Mouse (Mus musculus): ENCODE results near the gene Nhlh2. TPM values are rescaled to one million over a fixed set of nuclear protein-coding genes. Genes with fewer than 3 reads are reported as not detected.

Nhlh2 gene
- total RNA-seq (2021) = not detected
- long read RNA-seq, experiment 1 = 0 reads
- long read RNA-seq, experiment 2 = 0 reads

DNA sequence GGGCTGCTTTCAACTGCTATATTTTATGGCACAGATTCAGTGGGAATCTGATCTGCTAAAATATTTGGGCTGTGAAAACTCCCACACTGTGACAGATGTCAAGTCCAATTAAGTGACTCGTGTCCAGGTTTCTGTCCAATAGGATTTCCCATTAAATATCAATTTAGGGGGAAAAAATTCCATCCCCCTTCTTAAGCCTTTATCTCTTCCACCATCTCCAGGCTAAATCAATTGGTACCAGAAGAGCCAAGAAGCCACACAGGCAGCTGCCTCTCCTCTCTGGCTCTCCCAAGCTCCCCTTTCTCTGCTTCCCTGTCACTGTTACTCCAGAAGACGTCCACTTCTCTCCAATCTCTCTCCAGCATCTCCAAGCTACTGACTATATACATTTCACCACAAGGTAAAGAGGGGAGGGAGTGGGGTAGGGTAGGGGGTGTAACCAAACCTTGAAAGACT is at the start of gene Nhlh2:
Nhlh2 (plus strand) TSS at position 151 of the 456 bp plus-strand sequence.
- intact Hi-C loops (cut with DNase I) = no loop called here
- TF ChIP-seq CTCF (IDR thresholded peaks at IDR 0.05) = no peak
- no peak for DNase-seq
- H3K4me3 ChIP-seq = no peak within 1 kb of the TSS
- no peak within 1 kb of the TSS for H3K27ac ChIP-seq

- Histone ChIP-seq H3K27ac (no peak overlapping the region), H3K4me3 (no peak overlapping the region)
- intact Hi-C loops (cut with DNase I) = no loop called here
- no peak for TF ChIP-seq CTCF (IDR thresholded peaks at IDR 0.05)
- no peak for DNase-seq
These were observed 48.6 kb upstream of the Nhlh2 start for GRCm38 (mm10) chr3:101961146-101961835.

- no peak for TF ChIP-seq CTCF (IDR thresholded peaks at IDR 0.05)
- H3K4me3 ChIP-seq = no peak overlapping the region
- no peak overlapping the region for H3K27ac ChIP-seq
- intact Hi-C loops (cut with DNase I) = no loop called here
- DNase-seq = no peak
These were observed 46.4 kb upstream of the Nhlh2 start for GRCm38 (mm10) chr3:101963501-101963900.

DNA sequence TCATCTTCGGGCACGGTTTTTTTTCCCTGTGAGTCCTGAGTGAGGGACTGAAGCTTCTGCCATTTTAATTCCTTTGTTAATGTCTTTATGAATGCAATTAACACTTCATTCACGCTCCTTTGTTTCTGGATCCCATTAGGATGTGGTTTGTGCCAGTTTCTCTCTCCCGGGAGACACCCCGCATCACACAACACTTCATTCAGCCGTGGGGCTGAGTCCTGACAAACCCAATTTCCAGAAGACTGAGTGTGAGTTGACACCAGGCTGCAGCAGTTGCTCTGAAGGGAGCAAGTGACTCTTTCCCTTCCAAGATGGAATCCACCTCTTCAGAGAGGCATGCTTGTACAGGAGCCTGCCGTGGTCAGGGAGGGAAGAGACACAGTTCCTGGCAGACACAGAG is 45.5 kb upstream of the Nhlh2 start:
- intact Hi-C loops (cut with DNase I) = no loop called here
- TF ChIP-seq CTCF (IDR thresholded peaks at IDR 0.05) = no peak
- H3K4me3 ChIP-seq = no peak overlapping the region
- DNase-seq = no peak
- H3K27ac ChIP-seq = no peak overlapping the region

- Histone ChIP-seq H3K4me3 (no peak overlapping the region), H3K27ac (no peak overlapping the region)
- no peak for TF ChIP-seq CTCF (IDR thresholded peaks at IDR 0.05)
- no peak for DNase-seq
- intact Hi-C loops (cut with DNase I) = no loop called here
These were observed 42.9 kb upstream of the Nhlh2 start for GRCm38 (mm10) chr3:101966825-101967558.

DNA sequence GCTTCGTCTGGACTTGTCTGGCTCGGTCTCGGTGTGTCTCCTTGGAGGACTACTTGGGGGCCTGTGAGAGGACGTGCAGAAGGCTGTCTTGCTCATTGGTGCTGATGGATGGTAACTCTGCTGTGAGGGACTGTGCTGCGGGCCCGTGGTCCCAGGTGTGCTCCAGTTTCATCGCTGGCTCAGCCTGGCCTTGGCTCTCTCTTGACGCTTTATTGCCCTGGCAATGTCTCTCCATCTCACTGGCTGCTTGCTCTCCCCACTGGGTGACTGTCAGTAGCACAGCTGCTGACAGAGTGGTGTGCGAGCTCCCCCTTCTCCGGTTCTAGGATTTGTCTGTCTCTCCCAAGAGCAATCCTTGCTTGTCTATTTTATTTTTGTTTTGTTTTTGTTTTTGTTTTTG is 34.5 kb upstream of the Nhlh2 start:
- no peak for TF ChIP-seq CTCF (IDR thresholded peaks at IDR 0.05)
- H3K4me3 ChIP-seq = no peak overlapping the region
- intact Hi-C loops (cut with DNase I) = no loop called here
- DNase-seq = no peak
- H3K27ac ChIP-seq = no peak overlapping the region

DNA sequence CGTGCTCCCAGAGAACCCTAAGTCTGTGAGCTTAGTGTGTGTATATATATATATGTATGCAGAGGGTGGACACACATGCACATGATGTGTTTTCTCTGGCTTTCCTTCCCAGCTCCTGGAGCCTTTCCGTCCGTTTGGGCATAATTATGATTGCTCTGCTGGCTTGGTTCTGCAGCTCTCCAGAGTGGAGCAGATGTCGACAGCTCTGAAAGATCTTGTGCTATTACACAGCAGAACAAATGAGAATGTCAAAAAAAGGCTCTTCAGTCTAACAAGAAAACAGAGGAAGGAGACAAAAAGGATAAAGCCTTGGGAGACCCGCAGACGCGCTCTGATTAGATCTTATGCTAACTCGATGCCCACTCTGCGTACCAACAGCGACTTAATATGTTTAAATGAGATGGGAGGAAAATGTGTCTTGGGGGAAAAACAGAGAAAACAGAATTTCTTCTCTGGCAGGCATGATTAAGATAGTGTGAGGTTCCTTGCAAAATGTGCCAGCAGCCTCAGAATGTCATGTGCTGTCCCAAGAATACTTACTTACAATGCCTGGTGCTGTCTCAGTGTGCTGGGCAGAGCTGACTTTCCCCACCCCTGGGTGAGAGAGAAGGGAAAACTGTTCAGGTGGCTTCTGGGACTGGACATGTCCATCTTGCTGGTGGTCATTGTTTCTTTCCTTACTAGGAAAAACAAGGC is 31.4 kb upstream of the Nhlh2 start:
- DNase-seq = no peak
- TF ChIP-seq CTCF (IDR thresholded peaks at IDR 0.05) = no peak
- no peak overlapping the region for H3K27ac ChIP-seq
- intact Hi-C loops (cut with DNase I) = no loop called here
- no peak overlapping the region for H3K4me3 ChIP-seq

GRCm38 (mm10) chr3:101983917-101984316 is 26.0 kb upstream of the Nhlh2 start:
- no peak for DNase-seq
- no peak overlapping the region for H3K4me3 ChIP-seq
- TF ChIP-seq CTCF (IDR thresholded peaks at IDR 0.05) = no peak
- no peak overlapping the region for H3K27ac ChIP-seq
- intact Hi-C loops (cut with DNase I) = no loop called here

- intact Hi-C loops (cut with DNase I) = no loop called here
- DNase-seq = no peak
- Histone ChIP-seq H3K4me3 (no peak overlapping the region), H3K27ac (no peak overlapping the region)
- no peak for TF ChIP-seq CTCF (IDR thresholded peaks at IDR 0.05)
These were observed 24.2 kb upstream of the Nhlh2 start for GRCm38 (mm10) chr3:101985634-101986033.

GRCm38 (mm10) chr3:101990136-101990535 is 19.7 kb upstream of the Nhlh2 start:
- Histone ChIP-seq H3K4me3 (no peak overlapping the region), H3K27ac (no peak overlapping the region)
- TF ChIP-seq CTCF (IDR thresholded peaks at IDR 0.05) = no peak
- intact Hi-C loops (cut with DNase I) = no loop called here
- no peak for DNase-seq

- Histone ChIP-seq H3K27ac (no peak overlapping the region), H3K4me3 (no peak overlapping the region)
- no peak for TF ChIP-seq CTCF (IDR thresholded peaks at IDR 0.05)
- intact Hi-C loops (cut with DNase I) = no loop called here
- no peak for DNase-seq
These were observed 18.8 kb upstream of the Nhlh2 start for GRCm38 (mm10) chr3:101990995-101991516.

DNA sequence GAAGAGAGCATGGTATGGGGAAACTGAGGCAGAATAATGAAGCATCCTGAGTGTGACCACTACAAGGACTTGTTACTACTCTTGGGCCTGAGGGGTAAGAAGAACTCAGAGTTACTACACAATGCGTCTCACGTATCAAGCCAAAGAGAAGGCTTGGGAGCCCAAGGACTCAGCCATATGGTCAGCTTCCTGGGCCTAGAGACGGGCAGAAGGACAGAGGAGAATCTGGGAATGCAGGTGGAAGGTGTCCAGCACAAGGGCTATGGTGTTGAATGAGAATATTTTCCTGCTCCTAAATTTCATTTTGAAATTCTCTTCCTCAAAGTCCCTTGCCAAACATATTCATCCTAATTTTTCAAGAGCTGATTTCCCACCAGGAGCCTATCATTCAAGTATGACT is 12.0 kb upstream of the Nhlh2 start:
- no peak for DNase-seq
- no peak for TF ChIP-seq CTCF (IDR thresholded peaks at IDR 0.05)
- intact Hi-C loops (cut with DNase I) = no loop called here
- Histone ChIP-seq H3K27ac (no peak overlapping the region), H3K4me3 (no peak overlapping the region)
